Mouse (Mus musculus) left cerebral cortex, postnatal 25 days (tissue): Measurements from ENCODE around the gene Rps8. TPM values are rescaled to one million over a fixed set of nuclear protein-coding genes. Genes with fewer than 3 reads are reported as not detected.
A peak's percentile ranks its signal among the peaks of the same experiment; 100 is the strongest.

Experiments used
- DNase-seq, 2 experiments: peaks; one replicate each; pipeline ENCODE4 v3.0.0; 2022; ENCODE audit warnings: low spot score in 2 of 2, mixed read lengths in 1 of 2
- intact Hi-C: fragments of 180-260 bp; cut with DNase I; formaldehyde crosslinking; loops from one replicate; pipeline ENCODE4 v1.15.1; 2025
- total RNA-seq, 2 experiments: library from RNA; stranded (reverse); gene quantifications; 2 replicates each; pipeline ENCODE4 v1.2.3; 2021

The Rps8 gene
- total RNA-seq, 2 experiments from 2014 or later: 452 to 469 TPM

DNA sequence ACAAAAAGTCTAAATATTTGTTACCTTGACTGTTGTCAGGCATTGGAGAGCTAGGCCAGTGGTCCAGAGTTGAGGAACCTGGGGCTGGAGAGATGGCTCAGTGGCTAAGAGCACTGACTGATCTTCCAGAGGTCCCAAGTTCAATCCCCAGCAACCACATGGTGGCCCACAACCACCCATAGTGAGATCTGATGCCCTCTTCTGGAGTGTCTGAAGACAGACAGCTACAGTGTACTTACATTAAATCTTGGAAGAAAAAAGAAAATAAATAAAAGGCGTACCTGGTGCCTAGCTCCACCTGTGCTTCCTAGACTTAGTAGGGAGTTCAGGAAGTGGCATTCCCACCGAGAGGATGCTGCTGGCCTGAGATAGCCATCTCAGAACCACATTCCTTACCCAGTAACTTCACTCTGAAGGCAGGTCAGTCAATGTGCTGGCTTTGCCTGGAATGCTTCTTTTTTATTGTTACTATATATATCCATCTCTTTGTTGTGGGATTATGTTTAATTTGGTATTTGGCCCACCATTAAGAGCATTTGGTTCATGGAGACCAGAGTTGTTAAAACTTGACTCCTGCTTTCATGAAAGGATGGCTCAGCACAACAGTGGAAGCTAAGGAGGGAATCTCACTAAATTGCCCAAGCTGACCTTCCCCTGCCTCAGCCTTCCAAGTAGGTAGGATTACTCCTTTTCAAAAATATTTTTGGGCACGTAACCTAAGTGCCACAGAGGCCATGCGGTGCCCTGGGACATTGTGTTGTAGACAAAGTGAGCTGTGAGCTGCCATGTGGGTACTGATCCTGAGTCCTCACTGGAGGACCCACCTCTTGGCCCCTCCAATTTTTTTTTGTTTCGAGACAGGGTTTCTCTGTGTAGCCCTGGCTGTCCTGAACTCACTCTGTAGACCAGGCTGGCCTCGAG lies 6.5 kb downstream of the Rps8 start:
- intact Hi-C loops: loop anchor here (10.0 kb wide), 1 partner anchor 325 kb away; the partner anchor contains the start of gene Hpdl
- no peak for DNase-seq

DNA sequence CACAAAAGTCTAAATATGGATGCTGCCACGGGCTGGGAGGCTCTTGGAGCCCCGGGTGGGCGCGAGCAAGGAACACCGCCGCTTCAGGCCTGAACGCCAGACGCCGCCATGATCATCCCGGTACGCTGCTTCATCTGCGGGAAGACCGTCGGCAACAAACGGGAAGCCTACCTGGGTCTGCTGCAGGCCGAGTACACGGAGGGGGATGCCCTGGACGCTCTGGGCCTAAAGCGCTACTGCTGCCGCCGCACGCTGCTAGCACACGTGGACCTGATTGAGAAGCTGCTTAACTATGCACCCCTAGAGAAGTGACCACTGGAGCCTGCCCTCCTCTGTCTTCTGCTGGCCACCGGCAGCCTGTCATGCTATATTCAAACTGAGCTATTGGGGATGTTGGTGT lies 7.2 kb downstream of the Rps8 start:
- intact Hi-C loops: loop anchor here (10.0 kb wide), 1 partner anchor 324 kb away; the partner anchor contains the start of gene Hpdl
- no peak for DNase-seq

DNA sequence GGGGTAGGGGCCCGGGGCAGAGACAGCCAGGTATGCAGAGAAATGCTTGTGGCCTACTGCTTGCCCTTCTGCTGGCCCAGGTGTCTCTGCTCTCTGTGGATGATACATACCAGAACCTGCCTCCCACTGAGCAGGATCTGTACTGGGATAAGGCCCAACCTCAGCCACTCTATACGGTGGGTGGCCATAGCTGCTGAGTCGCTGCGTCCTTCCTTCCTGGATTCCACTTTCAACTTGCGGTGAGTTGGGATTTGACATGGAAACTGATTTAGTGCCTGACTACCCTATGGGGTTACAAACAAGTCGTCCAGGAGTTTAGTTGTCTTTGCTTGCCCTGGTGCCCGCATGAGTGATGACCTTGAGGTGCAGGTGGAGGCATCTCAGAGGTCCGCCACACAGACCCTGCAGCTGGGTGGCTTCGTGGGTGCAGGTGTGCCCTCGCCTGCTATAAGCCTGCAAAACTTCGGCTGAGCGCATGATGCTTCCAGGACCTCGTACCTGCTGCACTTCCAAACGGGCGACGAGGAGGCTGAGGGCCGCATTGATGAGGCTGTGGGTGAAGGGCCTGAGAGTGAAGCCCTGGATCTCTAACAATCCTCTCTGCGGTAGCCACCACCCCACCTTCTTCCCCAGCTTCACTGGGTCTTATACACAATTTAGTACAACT lies 7.9 kb downstream of the Rps8 start:
- DNase-seq: no peak
- intact Hi-C loops: loop anchor here (10.0 kb wide), 1 partner anchor 323 kb away; the partner anchor contains the start of gene Hpdl

DNA sequence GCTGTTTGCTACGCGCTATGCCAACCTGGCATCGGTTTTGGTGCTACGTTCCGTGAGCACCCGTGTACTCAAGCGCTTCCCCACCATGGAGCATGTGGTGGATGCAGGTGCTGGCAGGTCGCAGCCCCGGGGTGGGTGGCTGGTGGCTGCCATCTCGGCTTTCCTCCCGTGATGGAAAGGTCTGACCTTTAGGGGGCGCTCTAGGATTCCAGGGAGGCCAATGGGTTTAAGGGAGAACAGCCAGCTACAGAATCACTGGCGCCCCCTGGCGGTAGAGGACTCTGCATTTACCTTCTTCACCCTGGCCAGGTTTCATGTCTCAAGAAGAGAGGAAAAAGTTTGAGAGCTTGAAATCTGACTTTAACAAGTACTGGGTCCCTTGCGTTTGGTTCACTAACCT lies 9.9 kb downstream of the Rps8 start:
- peak; percentile 70 to 78 for DNase-seq
- intact Hi-C loops: loop anchor here (2.0 to 10.0 kb wide), 2 partner anchors 73 to 321 kb away; partner anchors contain the start of gene Hpdl

DNA sequence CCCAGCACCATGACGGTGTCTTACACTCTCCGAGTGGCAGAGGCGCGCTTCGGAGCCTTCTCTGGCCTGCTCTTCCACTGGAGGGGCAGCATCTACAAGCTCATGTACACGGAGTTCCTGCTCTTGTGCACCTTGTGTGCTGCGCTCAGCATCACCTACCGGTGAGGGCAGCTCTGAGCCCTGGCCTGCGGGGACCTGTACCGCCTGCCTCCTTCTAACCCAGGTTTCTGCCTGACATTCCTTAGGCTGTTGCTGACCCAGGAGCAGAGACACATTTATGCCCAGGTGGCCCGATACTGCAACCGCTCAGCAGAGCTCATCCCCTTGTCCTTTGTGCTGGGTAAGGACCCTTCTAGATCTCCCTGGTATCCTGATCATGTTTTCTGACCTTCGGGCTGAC lies 10.8 kb downstream of the Rps8 start:
- intact Hi-C loops: loop anchor here (10.0 kb wide), 1 partner anchor 320 kb away; the partner anchor contains the start of gene Hpdl
- no peak for DNase-seq

DNA sequence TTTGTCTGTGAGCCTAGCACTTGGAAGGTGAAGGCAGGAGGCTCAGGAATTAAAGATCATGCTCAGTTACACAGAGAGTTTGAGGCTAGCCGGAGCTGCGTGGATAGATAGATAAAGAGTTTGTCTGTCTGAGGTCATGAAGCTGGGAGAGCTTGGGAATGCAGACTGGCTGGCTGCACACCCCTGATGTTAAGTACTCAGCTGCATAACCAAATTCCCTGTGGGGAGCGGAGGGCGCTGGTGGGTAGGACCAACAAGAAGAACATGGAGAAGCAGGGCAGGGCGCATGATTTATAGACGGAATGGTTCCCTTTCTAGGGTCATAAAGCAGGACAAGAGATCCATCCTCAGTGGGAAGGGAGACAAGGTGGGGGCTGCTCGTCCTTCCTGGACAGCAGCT lies 13.0 kb downstream of the Rps8 start:
- intact Hi-C loops: loop anchor here (5.0 to 10.0 kb wide), 3 partner anchors 126 to 318 kb away; partner anchors contain the start of genes Eif2b3 and Hpdl
- no peak for DNase-seq

DNA sequence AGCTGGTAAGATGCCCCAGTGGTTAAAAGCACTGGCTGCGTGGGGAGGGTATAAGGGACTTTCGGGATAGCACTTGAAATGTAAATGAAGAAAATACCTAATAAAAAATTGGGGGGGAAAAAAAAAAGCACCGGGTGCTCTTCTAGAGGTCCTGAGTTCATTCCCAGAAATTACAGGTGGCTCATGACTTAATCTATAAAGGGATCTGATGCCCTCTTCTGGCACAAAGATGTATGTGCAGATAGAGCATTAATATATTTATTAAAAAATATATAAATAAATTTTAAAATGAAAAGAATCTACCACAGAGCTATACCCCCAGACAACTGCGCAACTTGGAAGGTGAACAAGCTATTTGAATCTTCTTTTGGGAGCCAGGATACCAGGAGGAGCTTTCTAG lies 15.4 kb downstream of the Rps8 start:
- no peak for DNase-seq

DNA sequence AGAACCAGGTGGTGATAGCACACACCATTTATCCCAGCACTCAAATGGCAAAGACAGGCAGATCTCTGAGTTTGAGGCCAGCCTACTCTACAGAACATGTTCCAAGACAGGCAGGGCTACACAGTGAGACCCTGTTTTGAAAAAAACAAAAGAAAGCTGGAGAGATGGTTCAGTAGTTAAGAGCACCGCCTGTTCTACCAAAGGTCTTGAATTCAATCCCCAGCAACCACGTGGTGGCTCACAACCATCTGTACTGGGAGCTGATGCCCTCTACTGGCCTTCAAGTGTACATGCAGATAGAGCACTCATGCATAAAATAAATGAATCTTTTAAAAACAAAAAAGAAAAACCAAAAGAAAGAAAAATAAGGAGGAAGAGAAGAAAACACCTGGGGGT lies 16.8 kb downstream of the Rps8 start:
- intact Hi-C loops: no loop called here
- DNase-seq: peak in 1 of 2 experiments; percentile 53

More for the DNA sequence above, 15.4 kb downstream of the Rps8 start:
- intact Hi-C loops: loop anchor here (5.0 to 10.0 kb wide), 3 partner anchors 123 to 316 kb away; partner anchors contain the start of genes Eif2b3 and Hpdl

DNA sequence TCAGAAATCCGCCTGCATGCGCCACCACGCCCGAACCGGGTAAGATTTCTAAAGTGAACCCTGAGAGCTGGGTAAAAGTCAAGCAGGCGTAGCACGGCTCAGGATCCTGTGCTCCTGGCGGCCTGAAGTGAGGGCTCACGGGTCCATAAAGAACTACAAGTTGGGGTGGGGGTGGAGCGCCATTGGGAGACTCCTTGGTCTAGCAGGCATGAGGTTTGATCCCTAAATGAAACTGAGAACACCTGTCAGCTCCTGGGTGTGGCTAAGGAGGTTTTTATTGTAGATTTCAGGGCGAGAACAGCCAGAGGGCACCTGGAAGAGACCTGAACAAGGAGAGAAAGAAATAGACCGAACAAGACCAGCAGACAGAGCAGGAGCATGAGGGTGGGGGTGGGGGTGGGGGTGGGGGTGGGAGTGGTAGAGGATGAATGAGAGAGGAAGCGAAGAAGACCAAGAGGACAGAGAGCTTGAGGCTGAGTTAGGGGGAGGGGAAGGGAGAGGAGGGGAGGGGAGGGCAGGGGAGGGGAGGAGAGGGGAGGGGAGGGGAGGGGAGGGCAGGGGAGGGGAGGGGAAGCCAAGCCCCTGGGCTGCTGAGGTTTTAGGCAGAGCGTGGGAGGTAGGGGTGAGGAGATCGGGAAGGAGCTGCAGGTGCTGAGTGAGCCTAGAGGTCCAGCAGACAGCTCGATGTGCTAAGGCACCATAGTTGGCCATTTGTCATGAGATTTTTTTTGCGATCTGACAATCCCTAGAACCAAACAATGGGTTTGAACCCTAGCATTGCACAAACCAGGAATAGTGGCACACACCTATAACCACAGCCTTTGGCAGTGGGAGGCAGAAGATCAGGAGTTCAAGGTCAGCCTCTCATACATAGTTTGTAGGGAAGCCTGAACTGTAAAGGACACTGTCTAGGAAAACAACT lies 17.5 kb downstream of the Rps8 start:
- no peak for DNase-seq
- intact Hi-C loops: no loop called here

DNA sequence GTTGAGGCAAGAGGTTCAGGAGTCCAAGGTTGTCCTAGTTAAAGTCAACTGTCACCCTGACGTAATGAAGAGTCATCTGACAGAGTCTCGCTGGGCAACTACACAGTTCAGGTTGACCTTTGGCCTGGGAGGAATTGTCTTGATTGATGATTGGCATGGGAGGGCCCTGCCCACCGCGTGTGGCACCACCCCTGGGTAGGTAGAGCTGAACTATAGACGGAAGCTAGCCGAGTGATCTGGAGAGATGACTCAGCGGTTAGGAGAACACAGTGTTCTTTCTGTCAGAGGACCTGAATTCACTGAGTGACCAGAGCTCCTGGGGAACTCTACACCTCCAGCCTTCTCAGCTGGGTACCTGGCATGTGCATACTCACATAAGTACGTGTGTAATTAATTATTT lies 20.0 kb downstream of the Rps8 start:
- intact Hi-C loops: no loop called here
- DNase-seq: no peak

DNA sequence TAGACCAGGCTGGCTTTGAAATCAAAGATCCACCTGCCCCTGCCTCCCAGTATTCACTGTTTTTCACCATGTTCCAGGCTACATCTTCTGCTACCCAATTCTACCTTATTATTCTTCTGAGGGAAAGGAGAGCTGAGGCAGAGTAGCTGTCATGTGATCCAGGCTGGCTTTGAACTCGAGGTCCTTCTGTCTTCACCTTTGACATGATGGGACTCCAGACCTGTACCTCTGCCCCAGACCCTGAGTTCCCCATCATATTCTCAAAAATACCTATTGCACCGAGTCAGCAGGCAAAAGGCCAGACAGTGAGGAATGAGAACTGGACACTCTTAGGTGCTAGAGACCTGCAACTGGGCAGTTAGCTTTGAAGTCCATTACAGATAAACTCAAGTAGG lies 21.4 kb downstream of the Rps8 start:
- DNase-seq: no peak
- intact Hi-C loops: no loop called here

DNA sequence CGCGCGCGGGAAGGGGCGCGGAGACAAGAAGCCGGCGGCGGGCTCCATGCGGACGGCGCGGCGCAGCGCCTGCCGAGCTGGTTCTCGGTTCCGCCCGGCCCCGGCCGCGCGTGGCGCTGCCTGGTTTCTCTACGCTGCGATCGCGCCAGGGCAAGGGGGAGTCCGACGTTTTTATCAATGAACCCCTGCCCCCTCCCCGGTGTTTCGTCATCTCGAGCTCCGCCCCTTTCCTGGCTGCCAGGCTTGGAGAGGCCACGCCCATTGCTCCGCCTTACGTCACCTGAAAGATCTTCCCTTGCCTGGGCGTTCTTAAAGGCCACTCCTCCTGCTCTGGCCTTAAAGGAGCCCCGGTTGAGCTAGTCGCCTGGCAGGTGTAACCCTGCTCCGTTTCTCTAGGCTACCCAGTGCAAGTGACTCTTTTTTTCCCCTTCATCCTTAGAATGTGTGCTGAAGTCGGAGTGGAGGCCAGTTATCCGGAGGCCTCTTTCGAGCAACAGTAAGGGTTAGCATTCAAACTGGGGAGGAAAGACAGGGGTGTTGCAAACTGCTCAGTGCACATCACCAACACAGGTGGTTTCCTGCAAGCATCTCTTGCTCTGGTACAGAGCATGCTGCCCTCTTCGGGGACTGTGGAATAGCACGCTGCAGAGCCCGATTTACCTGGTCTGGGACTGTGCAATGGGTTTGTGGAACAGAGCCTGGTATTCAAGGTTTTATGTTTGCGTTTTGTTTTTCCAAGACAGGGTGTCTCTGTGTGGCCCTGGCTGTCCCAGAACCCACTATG lies 22.0 kb downstream of the Rps8 start, which contains the start of gene Plk3:
Gene Plk3 (minus strand): TSS at position 147 of the 784 bp plus-strand sequence.
- peak; percentile 97 to 99 for DNase-seq
- intact Hi-C loops: no loop called here

DNA sequence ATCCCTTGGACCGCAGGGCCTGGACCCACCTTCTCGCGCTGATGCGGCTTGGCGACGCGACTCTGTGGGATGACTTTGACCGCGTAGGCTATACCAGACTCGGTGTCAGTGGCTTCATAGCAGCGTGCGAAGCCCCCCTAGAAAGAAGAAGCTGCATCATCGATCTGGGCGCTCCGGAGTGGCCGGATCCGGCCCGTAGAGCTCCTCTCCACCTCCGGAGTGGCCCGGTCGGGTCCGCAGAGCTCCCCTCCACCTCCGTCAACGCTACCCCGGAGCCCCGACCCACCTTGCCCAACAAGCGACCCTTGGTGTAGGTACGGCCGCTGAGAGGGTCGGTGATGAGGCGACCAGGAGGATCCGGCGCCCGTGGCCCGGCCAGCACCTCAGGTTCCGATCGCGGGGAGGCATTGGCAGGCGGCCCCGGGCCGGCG lies 22.7 kb downstream of the Rps8 start:
- intact Hi-C loops: no loop called here
- peak; percentile 26 to 27 for DNase-seq

DNA sequence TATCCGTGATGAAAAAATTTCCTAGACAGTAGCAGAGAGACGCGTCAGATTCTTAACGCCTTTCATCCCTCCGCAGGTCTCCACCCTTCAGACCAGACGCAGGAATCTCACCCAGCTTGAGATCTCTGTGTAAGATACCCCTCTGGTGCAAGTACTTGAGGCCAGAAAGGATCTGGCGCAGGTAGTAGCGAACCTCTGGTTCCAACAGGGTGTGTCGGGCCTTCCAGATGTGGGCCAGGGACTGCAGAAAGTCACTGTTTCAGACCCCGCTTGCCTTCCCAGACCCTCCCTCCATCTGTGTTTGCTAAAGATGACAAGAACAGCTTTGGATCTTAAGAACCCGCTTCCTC lies 23.3 kb downstream of the Rps8 start:
- intact Hi-C loops: no loop called here
- no peak for DNase-seq

DNA sequence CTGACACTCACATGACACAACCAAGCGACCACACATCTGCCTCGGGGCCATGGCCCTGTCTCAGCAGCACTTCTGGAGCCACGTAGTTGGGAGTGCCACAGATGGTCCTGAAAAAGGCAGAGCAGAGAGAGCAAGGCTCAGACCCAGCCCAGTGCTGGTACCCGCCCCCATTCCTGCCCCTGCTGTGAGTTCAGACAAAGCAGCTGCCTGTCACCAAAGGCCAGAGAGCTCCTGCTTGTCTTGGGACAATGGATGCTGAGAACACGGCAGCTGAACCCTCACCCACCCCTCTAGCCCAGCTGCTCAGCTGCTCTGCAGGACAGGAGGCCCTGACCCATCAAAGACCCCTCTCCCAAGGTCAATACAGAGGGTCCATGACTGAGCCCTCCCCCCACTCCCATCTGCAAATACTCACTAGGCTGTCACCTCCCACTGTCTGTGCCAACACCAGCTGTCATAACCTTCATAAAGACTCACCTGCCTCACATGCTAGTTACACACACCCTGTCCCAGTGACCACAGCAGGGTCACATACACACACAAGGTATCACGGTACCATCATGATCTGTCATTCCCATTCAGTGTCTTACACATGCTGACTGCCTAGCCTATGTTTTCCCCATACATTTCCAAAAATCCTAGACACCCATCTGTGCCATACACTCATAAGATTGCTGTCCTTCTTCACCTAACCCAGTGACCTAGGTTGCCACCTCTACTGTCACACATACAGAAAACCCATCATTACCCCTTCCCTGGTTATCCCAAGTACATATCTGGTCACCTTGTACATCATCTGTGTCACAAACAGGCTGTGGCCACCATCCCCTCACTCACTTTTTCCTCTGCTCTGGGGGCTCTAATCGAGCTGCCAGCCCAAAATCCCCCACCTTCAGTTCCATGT lies 23.9 kb downstream of the Rps8 start:
- DNase-seq: peak in 1 of 2 experiments; percentile 25
- intact Hi-C loops: no loop called here

DNA sequence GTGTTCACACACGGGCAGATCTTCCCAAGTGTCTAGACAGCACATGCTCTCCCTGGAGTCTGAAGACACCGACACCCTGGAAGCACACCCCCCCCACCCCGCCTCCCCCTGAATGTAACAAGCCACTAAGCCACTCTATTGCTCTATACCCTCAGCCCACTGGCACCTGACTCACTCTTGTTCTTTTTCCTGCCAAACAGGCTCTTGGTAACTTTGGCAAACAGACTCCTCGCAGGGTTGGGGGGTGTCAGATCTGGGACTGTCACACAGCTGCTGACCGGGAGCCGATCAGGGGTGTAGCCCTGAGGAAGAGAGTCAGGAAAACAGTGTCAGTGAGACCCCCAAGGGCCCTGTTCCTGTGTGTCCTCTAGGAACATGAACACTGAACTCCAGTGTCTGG lies 24.8 kb downstream of the Rps8 start:
- peak in 1 of 2 experiments; percentile 19 for DNase-seq
- intact Hi-C loops: no loop called here

DNA sequence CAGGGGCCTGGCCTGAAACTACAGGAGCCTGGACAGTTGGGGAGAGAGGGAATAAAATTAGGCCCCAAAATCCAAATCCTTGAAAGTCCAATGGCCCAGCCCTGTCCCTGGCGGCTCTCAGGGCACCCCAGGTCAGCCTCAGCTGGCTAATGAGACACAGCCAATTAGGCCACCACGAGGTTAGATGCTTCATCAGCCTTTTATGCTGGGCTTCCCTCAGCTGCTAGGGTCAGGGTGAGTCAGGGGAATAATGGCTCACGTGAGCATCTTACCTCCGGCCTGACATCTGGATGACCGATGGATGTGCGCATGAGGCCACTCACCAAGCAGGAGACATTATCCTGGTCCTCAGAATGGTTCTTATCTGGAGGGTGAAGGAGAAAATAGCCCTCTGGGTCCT lies 25.3 kb downstream of the Rps8 start:
- no peak for DNase-seq
- intact Hi-C loops: no loop called here
